Mouse (Mus musculus): ENCODE results near the gene Rtl5.
A peak's percentile ranks its signal among the peaks of the same experiment; 100 is the strongest.
"Not testable (repeated sequence)": the region's sequence is repeated elsewhere in the genome, so short reads cannot be mapped to it uniquely, and the experiment has no call there.

The Rtl5 gene

GRCm38 (mm10) chrX:102070591-102071471 is at the start of gene Rtl5:
Gene Rtl5, minus strand, starts transcription at chrX:102071304.
- DNase-seq (ENCODE audit: low spot score in 2 of 2) = peak; percentile 79 to 80

- peak; percentile 90 to 92 for DNase-seq (ENCODE audit: low spot score in 2 of 2)
Observed at GRCm38 (mm10) chrX:102119042-102119864, 48.1 kb upstream of the Rtl5 start, which contains the start of gene Pin4. Gene Pin4, plus strand, starts transcription at chrX:102119447.

- DNase-seq (ENCODE audit: low spot score in 2 of 2) = peak; percentile 21 to 23
Observed at GRCm38 (mm10) chrX:102115676-102116075, 44.6 kb upstream of the Rtl5 start.

GRCm38 (mm10) chrX:102109349-102109748 is 38.2 kb upstream of the Rtl5 start:
- DNase-seq (ENCODE audit: low spot score in 2 of 2) = not testable (repeated sequence)

GRCm38 (mm10) chrX:102103830-102104229 is 32.7 kb upstream of the Rtl5 start:
- not testable (repeated sequence) for DNase-seq (ENCODE audit: low spot score in 2 of 2)

- no peak for DNase-seq (ENCODE audit: low spot score in 2 of 2)
Observed at GRCm38 (mm10) chrX:102101886-102102285, 30.8 kb upstream of the Rtl5 start.

GRCm38 (mm10) chrX:102094381-102094904 is 23.3 kb upstream of the Rtl5 start:
- no peak for DNase-seq (ENCODE audit: low spot score in 2 of 2)

GRCm38 (mm10) chrX:102090605-102091004 is 19.5 kb upstream of the Rtl5 start:
- DNase-seq (ENCODE audit: low spot score in 2 of 2) = no peak

- no peak for DNase-seq (ENCODE audit: low spot score in 2 of 2)
Observed at GRCm38 (mm10) chrX:102085798-102086443, 14.8 kb upstream of the Rtl5 start.

GRCm38 (mm10) chrX:102082340-102082739 is 11.2 kb upstream of the Rtl5 start:
- no peak for DNase-seq (ENCODE audit: low spot score in 2 of 2)

GRCm38 (mm10) chrX:102081573-102082279 is 10.6 kb upstream of the Rtl5 start:
- DNase-seq (ENCODE audit: low spot score in 2 of 2) = no peak

GRCm38 (mm10) chrX:102081076-102081475 is 10.0 kb upstream of the Rtl5 start:
- DNase-seq (ENCODE audit: low spot score in 2 of 2) = no peak

- no peak for DNase-seq (ENCODE audit: low spot score in 2 of 2)
Observed at GRCm38 (mm10) chrX:102076886-102077765, 6.0 kb upstream of the Rtl5 start.

- no peak for DNase-seq (ENCODE audit: low spot score in 2 of 2)
Observed at GRCm38 (mm10) chrX:102075158-102075557, 4.1 kb upstream of the Rtl5 start.

GRCm38 (mm10) chrX:102074435-102074834 is 3.3 kb upstream of the Rtl5 start:
- no peak for DNase-seq (ENCODE audit: low spot score in 2 of 2)

- no peak for DNase-seq (ENCODE audit: low spot score in 2 of 2)
Observed at GRCm38 (mm10) chrX:102073605-102074325, 2.7 kb upstream of the Rtl5 start.

- DNase-seq (ENCODE audit: low spot score in 2 of 2) = no peak
Observed at GRCm38 (mm10) chrX:102071517-102071916, 413 bp upstream of the Rtl5 start.

- no peak for DNase-seq (ENCODE audit: low spot score in 2 of 2)
Observed at GRCm38 (mm10) chrX:102068811-102069540, 2.1 kb downstream of the Rtl5 start.

GRCm38 (mm10) chrX:102067118-102067517 is 4.0 kb downstream of the Rtl5 start:
- no peak for DNase-seq (ENCODE audit: low spot score in 2 of 2)
